Mouse (Mus musculus) brain, embryonic 14.5 days (tissue): ENCODE measurements around the gene Ncoa6.

Experiments
- CTCF ChIP-seq: fragments of 200-500 bp; IDR thresholded peaks from 2 replicates; pipeline ENCODE4 v1.5.1; 2012; ENCODE audit warnings: inconsistent platforms, mild to moderate bottlenecking, moderate library complexity, borderline replicate concordance; ENCODE audit not compliant: insufficient read depth, insufficient read length; ENCODE audit errors: extremely low read depth
- POLR2A ChIP-seq: fragments of 200-500 bp; IDR thresholded peaks from 2 replicates; pipeline ENCODE4 v1.6.1; 2012; ENCODE audit warnings: mild to moderate bottlenecking, inconsistent platforms, borderline replicate concordance; ENCODE audit not compliant: poor library complexity, insufficient read depth, insufficient read length, severe bottlenecking; ENCODE audit errors: extremely low read depth

DNA sequence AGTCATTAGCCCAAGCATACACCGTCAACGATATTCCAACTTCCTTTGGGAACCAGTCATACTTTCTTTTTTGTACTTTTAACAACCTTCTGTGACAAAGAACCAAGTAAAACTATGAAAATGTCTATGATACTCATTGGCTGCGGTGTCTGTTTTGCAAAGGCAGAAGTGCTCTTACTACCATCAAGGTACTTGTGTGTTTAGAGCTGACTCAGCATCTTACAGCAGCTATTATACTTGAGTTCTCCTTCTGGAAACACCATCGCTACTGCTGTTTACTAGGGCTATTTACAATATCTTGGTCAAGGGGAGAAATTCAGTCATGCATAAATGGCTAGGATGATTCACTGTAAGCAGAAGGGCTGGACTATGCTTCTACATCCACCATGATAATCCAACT lies 71.8 kb downstream of the Ncoa6 start:
- no peak for TF ChIP-seq CTCF
- no peak for TF ChIP-seq POLR2A
